Mouse (Mus musculus) heart, adult 2 months (tissue): ENCODE measurements around the gene Tnip2. TPM values are rescaled to one million over a fixed set of nuclear protein-coding genes. Genes with fewer than 3 reads are reported as not detected.

Experiments
- DNase-seq, 2 experiments: peaks; one replicate each; pipeline ENCODE4 v3.0.0; 2021
- H3K27ac ChIP-seq: fragments of 200-600 bp; 2 replicates; pipeline ENCODE4 v1.8.1; 2022
- H3K27me3 ChIP-seq: fragments of 200-500 bp; 2 replicates; pipeline ENCODE4 v1.6.1; 2012; ENCODE audit warnings: mild to moderate bottlenecking, low read length, inconsistent platforms, mixed read lengths; ENCODE audit not compliant: control insufficient read depth, insufficient read depth
- H3K36me3 ChIP-seq: fragments of 200-500 bp; 2 replicates; pipeline ENCODE4 v1.6.1; 2012; ENCODE audit warnings: low read length, inconsistent platforms; ENCODE audit not compliant: control insufficient read depth, insufficient read depth
- H3K4me1 ChIP-seq: fragments of 200-500 bp; 2 replicates; pipeline ENCODE4 v1.6.1; 2011; ENCODE audit warnings: low read length; ENCODE audit not compliant: control insufficient read depth, insufficient read depth
- H3K4me3 ChIP-seq: fragments of 200-600 bp; 2 replicates; pipeline ENCODE4 v1.8.1; 2022
- H3K79me2 ChIP-seq: fragments of 200-500 bp; replicated peaks from 2 replicates; pipeline ENCODE4 v1.6.1; 2012; ENCODE audit warnings: mild to moderate bottlenecking, inconsistent platforms, low read length, moderate library complexity, mixed read lengths; ENCODE audit not compliant: control insufficient read depth, insufficient read depth
- H3K9ac ChIP-seq: fragments of 200-500 bp; 2 replicates; pipeline ENCODE4 v1.6.1; 2012; ENCODE audit warnings: low read depth, mild to moderate bottlenecking, control low read depth, inconsistent platforms, low read length, mixed read lengths
- CTCF ChIP-seq: fragments of 200-600 bp; IDR thresholded peaks from 2 replicates; pipeline ENCODE4 v1.8.1; 2022; ENCODE audit warnings: antibody characterized with exemption, mild to moderate bottlenecking, moderate library complexity
- EP300 ChIP-seq: fragments of 200-500 bp; IDR thresholded peaks from 2 replicates; pipeline ENCODE4 v1.6.1; 2011; ENCODE audit warnings: low read depth, low read length, control low read depth; ENCODE audit not compliant: insufficient read depth
- POLR2A ChIP-seq: fragments of 200-500 bp; IDR thresholded peaks from 2 replicates; pipeline ENCODE4 v1.6.1; 2011; ENCODE audit warnings: mild to moderate bottlenecking, low read depth, low read length, control low read depth; ENCODE audit not compliant: insufficient read depth
- WGBS: fragments of 180-500 bp; shearing (Covaris S2); methylation state at CpG from one replicate; pipeline ENCODE4 v1.1.7; 2018; 5-methylcytosine and 5-hydroxymethylcytosine counted together
- intact Hi-C: fragments of 180-260 bp; cut with DNase I; formaldehyde crosslinking; loops from one replicate; pipeline ENCODE4 v1.15.1; 2025
- polyA plus RNA-seq: library from polyadenylated mRNA; depleted of rRNA; stranded (reverse); fragments of >200 nt; gene quantifications from 2 replicates; pipeline ENCODE4 v1.2.3, GENCODE M21; 2012
- total RNA-seq, 2 experiments: library from RNA; stranded (reverse); gene quantifications; 2 replicates each; pipeline ENCODE4 v1.2.3; 2021

The Tnip2 gene
- total and polyA plus RNA-seq, 3 experiments, result 5.9 to 12.5 (median 6.7) TPM

DNA sequence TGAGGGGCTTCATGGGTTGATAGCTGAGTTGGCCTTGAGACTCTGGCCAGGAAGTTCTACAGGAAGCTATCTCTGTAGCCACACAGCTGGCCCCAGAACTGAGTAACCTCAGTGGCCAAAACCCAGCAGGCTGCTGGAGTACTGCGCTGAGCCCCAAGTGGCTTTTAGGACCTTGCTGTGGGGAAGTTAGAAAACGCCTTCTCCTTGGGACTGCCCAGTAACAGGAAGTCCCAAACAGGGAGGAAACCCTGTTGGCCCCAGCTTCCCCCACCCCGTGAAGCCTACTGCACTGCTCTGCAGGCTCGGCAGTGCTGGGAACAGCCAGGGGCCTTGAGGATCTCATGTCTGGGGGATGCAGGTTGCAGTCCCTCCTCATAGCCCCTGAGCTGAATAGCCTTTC is 29.3 kb upstream of the Tnip2 start:
- Histone ChIP-seq H3K27ac (no peak overlapping the region; the same call in 1 of the 2 replicates), H3K4me1 (peaks cover 1% of the 10 kb centered on the region; the same call in 1 of the 2 replicates), H3K36me3 (no peaks in the 10 kb centered on the region), H3K4me3 (no peak overlapping the region), H3K79me2 (no peaks in the 10 kb centered on the region), H3K27me3 (no peaks in the 10 kb centered on the region), H3K9ac (no peak overlapping the region)
- 33% methylated on average over 4 of the region's 4 CpGs for WGBS
- peak; percentile 53 to 66 for DNase-seq
- no peak for TF ChIP-seq EP300
- no peak for TF ChIP-seq POLR2A
- no peak for TF ChIP-seq CTCF
- intact Hi-C loops, result no loop called here

DNA sequence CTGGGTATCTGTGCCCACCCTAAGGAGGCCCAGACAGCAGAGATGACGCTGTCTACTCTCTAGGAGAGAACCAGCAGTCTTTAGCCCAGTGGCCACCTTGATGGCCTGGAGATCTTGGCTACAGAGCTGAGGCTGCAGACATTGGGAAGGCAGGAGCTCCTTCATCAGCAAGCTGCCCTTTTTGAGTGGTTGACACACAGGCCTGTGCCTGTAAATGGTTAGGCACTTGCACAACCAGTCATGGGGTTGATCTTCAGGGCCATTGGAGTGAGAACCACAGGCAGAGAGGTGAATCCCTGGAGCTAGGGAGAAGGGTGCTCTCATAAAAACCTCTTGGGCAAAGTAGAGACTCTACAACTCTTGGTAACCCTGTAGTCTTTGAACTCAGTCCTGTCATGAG is 28.4 kb upstream of the Tnip2 start:
- TF ChIP-seq CTCF, result no peak
- TF ChIP-seq POLR2A, result no peak
- no peak for TF ChIP-seq EP300
- no peak for DNase-seq
- Histone ChIP-seq H3K9ac (no peak overlapping the region), H3K27me3 (no peaks in the 10 kb centered on the region), H3K36me3 (no peaks in the 10 kb centered on the region), H3K4me1 (peaks cover 1% of the 10 kb centered on the region; the same call in 1 of the 2 replicates), H3K4me3 (no peak overlapping the region), H3K27ac (no peak overlapping the region), H3K79me2 (no peaks in the 10 kb centered on the region)
- intact Hi-C loops, result no loop called here
- WGBS, result 73% methylated on average over 1 of the region's 1 CpGs

DNA sequence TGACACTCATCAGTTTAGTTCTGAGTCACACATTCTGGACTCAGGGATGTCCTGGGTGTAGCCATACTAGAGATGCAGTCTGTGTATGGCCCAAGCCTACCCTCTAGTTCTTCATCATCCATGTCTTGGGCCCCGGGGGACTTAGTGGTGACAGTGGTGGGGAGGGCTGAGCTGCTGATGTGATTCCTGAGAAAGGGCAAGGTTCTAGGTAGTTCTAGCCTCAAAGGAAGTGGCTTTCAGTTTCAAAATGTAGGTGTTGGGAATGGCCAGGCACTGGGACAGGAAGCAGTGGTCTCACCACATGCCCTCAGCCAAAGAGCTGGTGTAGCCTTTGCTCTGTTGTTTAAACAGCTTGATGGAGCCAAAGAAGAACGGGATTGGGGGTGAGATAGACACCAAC is 25.3 kb upstream of the Tnip2 start:
- WGBS, result 92% methylated on average over 2 of the region's 2 CpGs
- intact Hi-C loops, result no loop called here
- Histone ChIP-seq H3K36me3 (no peaks in the 10 kb centered on the region), H3K27ac (no peak overlapping the region), H3K9ac (no peak overlapping the region), H3K4me1 (peaks cover 3% of the 10 kb centered on the region), H3K79me2 (no peaks in the 10 kb centered on the region), H3K27me3 (no peaks in the 10 kb centered on the region), H3K4me3 (no peak overlapping the region)
- TF ChIP-seq CTCF (no peak), EP300 (no peak), POLR2A (no peak)
- no peak for DNase-seq

GRCm38 (mm10) chr5:34538527-34538926 is 24.7 kb upstream of the Tnip2 start:
- Histone ChIP-seq H3K27me3 (no peaks in the 10 kb centered on the region), H3K79me2 (no peaks in the 10 kb centered on the region), H3K36me3 (no peaks in the 10 kb centered on the region), H3K9ac (no peak overlapping the region), H3K4me3 (no peak overlapping the region), H3K27ac (no peak overlapping the region), H3K4me1 (peaks cover 3% of the 10 kb centered on the region)
- TF ChIP-seq CTCF (peak; percentile 41), EP300 (no peak)
- 49% methylated on average over 5 of the region's 5 CpGs for WGBS
- intact Hi-C loops, result no loop called here
- peak in 1 of 2 experiments; percentile 48 for DNase-seq

DNA sequence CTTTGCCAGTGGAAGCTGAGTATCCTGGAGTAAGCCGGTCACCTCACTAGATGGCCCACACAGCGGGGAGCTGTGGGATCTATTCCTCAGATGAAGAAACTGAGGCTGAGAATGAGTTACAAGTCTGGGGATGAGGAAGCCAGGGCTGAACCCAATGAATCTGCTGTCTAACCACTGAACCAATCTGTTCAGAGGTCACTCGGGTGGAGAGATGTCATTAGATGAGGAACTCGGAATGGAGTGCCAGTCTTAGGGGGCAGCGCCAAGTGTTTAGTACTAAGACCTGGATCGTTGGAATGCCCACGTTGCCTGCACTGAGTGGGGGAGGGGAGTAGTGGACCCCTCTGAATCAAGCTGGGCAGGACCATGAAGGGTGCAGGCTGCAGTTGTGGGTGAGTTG is 24.3 kb upstream of the Tnip2 start:
- no peak for DNase-seq
- H3K36me3 ChIP-seq, result no peaks in the 10 kb centered on the region
- peaks cover 3% of the 10 kb centered on the region for H3K4me1 ChIP-seq
- no peaks in the 10 kb centered on the region for H3K27me3 ChIP-seq
- H3K9ac ChIP-seq, result no peak overlapping the region
- no peak overlapping the region for H3K27ac ChIP-seq
- TF ChIP-seq POLR2A (no peak), EP300 (no peak), CTCF (no peak)
- 59% methylated on average over 7 of the region's 7 CpGs for WGBS
- no peak overlapping the region for H3K4me3 ChIP-seq
- no peaks in the 10 kb centered on the region for H3K79me2 ChIP-seq
- intact Hi-C loops, result no loop called here

DNA sequence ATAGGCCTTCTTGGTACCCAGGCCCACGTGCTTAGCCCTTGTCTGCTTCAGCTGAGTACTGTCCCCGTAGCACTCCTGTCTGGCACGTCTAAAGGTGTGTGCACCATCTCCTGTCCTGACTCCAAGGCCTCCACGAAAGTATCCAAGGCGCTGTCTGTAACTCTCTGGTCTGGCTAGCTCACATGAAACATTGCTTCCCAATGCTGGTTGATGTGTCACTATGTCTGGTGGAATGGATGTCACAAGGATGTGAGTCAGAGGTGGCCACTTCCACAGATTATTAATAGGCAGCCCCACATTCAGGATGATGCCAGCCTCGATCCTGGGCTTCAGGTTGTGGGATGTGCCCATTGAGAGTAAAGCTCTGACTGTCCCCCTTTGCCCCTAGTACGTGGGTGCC is 22.0 kb upstream of the Tnip2 start:
- WGBS, result 78% methylated on average over 7 of the region's 7 CpGs

More for the DNA sequence above, 22.0 kb upstream of the Tnip2 start:
- Histone ChIP-seq H3K36me3 (no peaks in the 10 kb centered on the region), H3K9ac (no peak overlapping the region), H3K79me2 (no peaks in the 10 kb centered on the region), H3K27me3 (no peaks in the 10 kb centered on the region), H3K4me3 (no peak overlapping the region), H3K4me1 (peaks cover 2% of the 10 kb centered on the region), H3K27ac (peak overlapping the region; percentile 15; the same call in 1 of the 2 replicates)
- intact Hi-C loops, result no loop called here
- no peak for DNase-seq
- TF ChIP-seq CTCF, result no peak
- TF ChIP-seq POLR2A, result no peak
- TF ChIP-seq EP300, result no peak
